Mouse (Mus musculus) limb, embryonic 11.5 days (tissue): Measurements from ENCODE around the gene Magohb. TPM values are rescaled to one million over a fixed set of nuclear protein-coding genes. Genes with fewer than 3 reads are reported as not detected.

Experiments used
- ATAC-seq: fragments of 200-750 bp; cut with Nextera tagmentation; 2 replicates; pipeline ENCODE4 v1.8.0; 2017; ENCODE audit warnings: low read depth; ENCODE audit not compliant: insufficient number of reproducible peaks, low FRiP score, low TSS enrichment
- DNase-seq: peaks from one replicate; pipeline ENCODE4 v3.0.0-alpha.2; 2015; ENCODE audit warnings: low spot score
- H3K27ac ChIP-seq: fragments of 300-500 bp; sonication (generic); replicated peaks from 2 replicates; pipeline ENCODE4 v1.5.1; 2014; ENCODE audit warnings: low read depth, mild to moderate bottlenecking, low read length
- H3K27me3 ChIP-seq: fragments of 300-500 bp; sonication (generic); 2 replicates; pipeline ENCODE4 v1.6.1; 2014; ENCODE audit warnings: mild to moderate bottlenecking, low read length, mixed read lengths; ENCODE audit not compliant: control insufficient read depth, insufficient read depth
- H3K36me3 ChIP-seq: fragments of 300-500 bp; sonication (generic); 2 replicates; pipeline ENCODE4 v1.6.1; 2014; ENCODE audit warnings: mild to moderate bottlenecking, low read length, moderate library complexity, mixed read lengths; ENCODE audit not compliant: control insufficient read depth, insufficient read depth
- H3K4me1 ChIP-seq: fragments of 300-500 bp; sonication (generic); 2 replicates; pipeline ENCODE4 v1.6.1; 2014; ENCODE audit warnings: low read length, mixed read lengths; ENCODE audit not compliant: control insufficient read depth, insufficient read depth
- H3K4me2 ChIP-seq: fragments of 300-500 bp; sonication (generic); 2 replicates; pipeline ENCODE4 v1.6.1; 2014; ENCODE audit warnings: low read depth, mild to moderate bottlenecking, moderate library complexity; ENCODE audit not compliant: severe bottlenecking
- H3K4me3 ChIP-seq: fragments of 300-500 bp; sonication (generic); 2 replicates; pipeline ENCODE4 v1.5.1; 2014; ENCODE audit warnings: low read depth, low read length
- H3K9ac ChIP-seq: fragments of 300-500 bp; sonication (generic); 2 replicates; pipeline ENCODE4 v1.6.1; 2014; ENCODE audit warnings: mild to moderate bottlenecking, low read length
- H3K9me3 ChIP-seq: fragments of 300-500 bp; sonication (generic); 2 replicates; pipeline ENCODE4 v1.6.1; 2016; ENCODE audit warnings: low read length; ENCODE audit not compliant: control insufficient read depth
- WGBS: fragments of 180-500 bp; shearing (Covaris S2); extraction: QIAGEN DNeasy Blood & Tissue Kit; methylation state at CpG from one replicate; pipeline ENCODE4 v1.1.7; 2014; 5-methylcytosine and 5-hydroxymethylcytosine counted together
- polyA plus RNA-seq: library from polyadenylated mRNA; unstranded; fragments of >200 nt; fragmentation: Nextera tagmentation; extraction: Ambion mirVana; gene quantifications from 2 replicates; pipeline ENCODE4 v1.2.1, GENCODE M21; 2014

Gene Magohb
- polyA plus RNA-seq, 1 experiment from 2014 or later: 56.4 TPM

DNA sequence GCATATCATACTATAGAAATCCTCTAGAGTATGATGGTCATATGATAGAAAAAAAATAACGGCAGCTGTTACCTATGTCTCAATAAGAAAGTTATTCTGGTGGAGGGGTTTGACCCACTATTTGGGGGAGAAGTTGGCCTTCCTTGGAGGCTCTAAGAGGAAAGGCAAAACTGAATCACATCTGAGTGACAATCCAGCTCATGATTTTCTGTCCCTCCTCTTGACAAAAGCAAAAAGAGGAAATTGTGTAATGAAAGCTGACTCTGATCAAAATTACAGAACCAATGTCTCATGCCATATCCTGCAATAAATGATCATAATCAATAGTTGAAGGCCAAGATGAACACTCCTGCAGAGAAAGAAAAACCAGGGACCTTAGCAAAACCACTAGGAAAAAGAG is 20.7 kb downstream of the Magohb start:
- no peak overlapping the region for H3K4me2 ChIP-seq
- no peaks in the 10 kb centered on the region for H3K4me1 ChIP-seq
- no peaks in the 10 kb centered on the region for H3K36me3 ChIP-seq
- no peaks in the 10 kb centered on the region for H3K27me3 ChIP-seq
- H3K27ac ChIP-seq: no peak overlapping the region
- ATAC-seq: no peak
- no peak for DNase-seq
- 96% methylated on average over 1 of the region's 1 CpGs for WGBS
- H3K4me3 ChIP-seq: no peak overlapping the region
- no peaks in the 10 kb centered on the region for H3K9me3 ChIP-seq
- H3K9ac ChIP-seq: no peak overlapping the region

DNA sequence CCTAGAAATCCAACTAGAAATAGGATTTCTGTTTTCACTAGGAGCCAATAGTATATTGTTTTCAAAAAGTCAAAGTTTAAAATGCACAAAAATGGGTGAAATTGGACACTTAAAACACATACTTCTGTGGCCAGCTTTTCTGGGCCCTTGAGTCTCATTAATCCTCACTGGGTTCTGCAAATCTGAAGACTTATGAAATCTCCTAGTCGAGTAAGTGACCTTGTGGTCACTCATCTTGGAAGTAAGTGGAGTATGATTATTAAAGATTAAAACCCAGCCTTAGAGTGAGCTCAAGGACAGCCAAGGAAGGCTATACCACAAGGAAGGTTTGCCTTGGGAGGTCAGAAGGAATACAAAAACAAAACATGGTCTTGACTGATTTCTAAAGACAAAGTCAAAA is 22.7 kb downstream of the Magohb start:
- WGBS: 56% methylated on average over 1 of the region's 1 CpGs
- H3K27me3 ChIP-seq: no peaks in the 10 kb centered on the region
- DNase-seq (no peak), ATAC-seq (no peak)
- H3K9me3 ChIP-seq: no peaks in the 10 kb centered on the region
- H3K4me3 ChIP-seq: no peak overlapping the region
- H3K9ac ChIP-seq: no peak overlapping the region
- H3K4me2 ChIP-seq: no peak overlapping the region
- no peaks in the 10 kb centered on the region for H3K4me1 ChIP-seq
- H3K27ac ChIP-seq: no peak overlapping the region
- H3K36me3 ChIP-seq: no peaks in the 10 kb centered on the region

DNA sequence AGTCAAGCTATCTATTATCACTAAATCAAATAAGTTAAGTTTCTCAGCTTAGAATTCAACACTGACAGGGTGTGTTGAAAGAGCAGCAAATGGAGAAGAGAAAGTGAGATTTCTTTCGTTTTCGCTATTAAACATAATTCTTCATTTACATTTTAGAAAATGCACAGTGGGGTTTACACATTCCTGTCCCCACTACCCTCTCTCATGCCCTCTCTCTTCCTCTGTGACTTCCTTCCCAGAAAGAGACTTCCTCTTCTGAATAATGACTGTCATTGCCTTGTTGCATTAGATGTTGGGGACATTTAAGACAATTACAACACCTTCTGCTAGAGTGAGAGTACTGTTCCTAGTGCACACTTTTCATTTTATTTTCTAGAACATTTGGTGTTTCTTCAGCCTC is 23.4 kb downstream of the Magohb start:
- no peak for ATAC-seq
- no peaks in the 10 kb centered on the region for H3K4me1 ChIP-seq
- 93% methylated on average over 2 of the region's 2 CpGs for WGBS

DNA sequence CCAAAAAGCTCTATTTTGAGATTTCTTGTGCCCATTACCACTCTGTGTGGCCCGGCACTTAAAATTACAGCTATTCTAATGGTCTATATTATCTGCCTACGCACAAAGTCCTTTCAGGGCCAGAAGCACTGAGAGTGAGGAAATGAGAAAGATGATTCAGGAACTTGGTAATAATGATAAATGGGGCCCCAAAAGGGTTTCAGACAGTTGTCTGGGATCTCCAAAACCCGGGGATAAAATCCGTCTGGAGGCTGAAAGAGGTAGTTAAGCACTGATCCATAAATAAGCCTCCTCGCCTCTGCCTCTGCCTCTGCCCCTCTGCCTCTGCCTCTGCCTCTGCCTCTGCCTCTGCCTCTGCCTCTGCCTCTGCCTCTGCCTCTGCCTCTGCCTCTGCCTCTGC is 28.9 kb downstream of the Magohb start:
- H3K36me3 ChIP-seq: no peaks in the 10 kb centered on the region
- no peak overlapping the region for H3K27ac ChIP-seq
- WGBS: 94% methylated on average over 5 of the region's 5 CpGs

More for the DNA sequence above, 23.4 kb downstream of the Magohb start:
- no peak overlapping the region for H3K4me3 ChIP-seq
- H3K4me2 ChIP-seq: no peak overlapping the region
- no peaks in the 10 kb centered on the region for H3K9me3 ChIP-seq
- no peak overlapping the region for H3K27ac ChIP-seq
- H3K27me3 ChIP-seq: no peaks in the 10 kb centered on the region
- no peaks in the 10 kb centered on the region for H3K36me3 ChIP-seq
- DNase-seq: no peak
- no peak overlapping the region for H3K9ac ChIP-seq

DNA sequence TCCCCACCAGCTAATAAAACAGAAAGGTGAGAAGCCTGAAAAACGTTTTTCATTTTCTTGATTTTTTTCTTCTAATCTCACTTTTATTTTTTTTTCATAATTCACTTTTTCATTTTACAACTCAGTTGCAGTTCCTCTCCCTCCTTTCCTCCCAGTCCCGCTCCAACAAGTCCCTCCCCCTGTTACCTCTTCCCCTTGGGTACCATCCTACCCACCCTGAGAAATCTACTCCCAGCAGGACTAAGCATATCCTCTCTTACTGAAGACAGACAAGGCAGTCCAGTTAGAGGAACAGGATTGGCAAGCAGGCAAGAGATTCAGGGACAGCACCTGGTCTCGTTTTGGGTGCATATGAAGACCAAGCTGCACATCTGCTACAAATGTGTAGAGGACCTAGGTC is 30.3 kb downstream of the Magohb start:
- Histone ChIP-seq H3K27me3 (no peaks in the 10 kb centered on the region), H3K27ac (no peak overlapping the region), H3K4me3 (no peak overlapping the region), H3K36me3 (no peaks in the 10 kb centered on the region), H3K4me1 (no peaks in the 10 kb centered on the region), H3K4me2 (no peak overlapping the region), H3K9ac (no peak overlapping the region), H3K9me3 (no peaks in the 10 kb centered on the region)
- WGBS: 73% methylated on average over 3 of the region's 3 CpGs
- ATAC-seq: no peak
- DNase-seq: no peak

More for the DNA sequence above, 28.9 kb downstream of the Magohb start:
- H3K4me3 ChIP-seq: no peak overlapping the region
- no peaks in the 10 kb centered on the region for H3K4me1 ChIP-seq
- H3K27me3 ChIP-seq: no peaks in the 10 kb centered on the region
- DNase-seq: no peak
- H3K4me2 ChIP-seq: no peak overlapping the region
- no peaks in the 10 kb centered on the region for H3K9me3 ChIP-seq
- H3K9ac ChIP-seq: no peak overlapping the region
- no peak for ATAC-seq

DNA sequence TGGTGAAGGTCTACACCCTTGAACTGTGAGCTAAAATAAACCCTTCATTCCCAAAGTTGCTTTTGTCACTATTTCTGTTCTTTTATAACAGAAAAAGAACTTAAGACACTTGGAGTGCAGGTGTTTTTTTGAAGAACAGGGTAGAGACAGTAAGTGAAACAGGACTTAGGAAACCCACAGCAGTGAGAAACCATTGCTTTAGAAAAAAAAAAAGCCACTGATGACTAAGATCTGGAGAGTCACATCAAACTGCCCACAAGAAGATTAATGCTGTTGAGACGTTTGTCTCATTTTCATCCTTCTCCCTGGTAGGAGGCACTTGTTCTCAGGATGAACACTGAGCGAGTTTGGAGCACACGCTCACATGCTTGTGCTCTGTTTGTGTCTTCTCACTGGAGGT is 31.0 kb downstream of the Magohb start:
- no peak overlapping the region for H3K4me3 ChIP-seq
- no peak overlapping the region for H3K27ac ChIP-seq
- no peaks in the 10 kb centered on the region for H3K27me3 ChIP-seq
- H3K9me3 ChIP-seq: no peaks in the 10 kb centered on the region
- ATAC-seq (no peak), DNase-seq (no peak)
- no peak overlapping the region for H3K9ac ChIP-seq
- H3K4me2 ChIP-seq: no peak overlapping the region
- WGBS: 83% methylated on average over 3 of the region's 3 CpGs
- no peaks in the 10 kb centered on the region for H3K36me3 ChIP-seq
- no peaks in the 10 kb centered on the region for H3K4me1 ChIP-seq

DNA sequence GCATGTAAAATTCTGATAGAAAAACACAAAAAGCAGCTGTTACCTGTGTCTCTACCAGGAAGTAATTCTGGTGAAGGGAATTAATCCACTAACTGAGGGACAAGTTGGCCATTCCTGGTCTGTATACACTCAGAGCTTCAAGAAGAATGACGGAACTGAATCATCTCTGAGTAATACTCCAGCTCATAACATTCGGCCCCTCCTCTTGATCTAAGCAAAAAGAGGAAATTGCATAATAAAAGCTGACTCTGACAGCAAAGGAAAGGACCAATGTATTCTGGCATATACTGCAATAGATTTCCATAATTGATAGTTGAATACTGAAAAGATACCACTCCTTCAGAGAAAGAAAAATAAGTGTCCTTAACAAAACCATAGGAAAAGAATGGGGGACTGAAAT is 45.8 kb downstream of the Magohb start, which contains the start of gene Klra2:
Gene Klra2, minus strand, starts transcription at position 157 of the 400 bp plus-strand sequence.
- H3K4me2 ChIP-seq: no peak within 1 kb of the TSS
- ATAC-seq (no peak), DNase-seq (no peak)
- WGBS: 87% methylated on average over 2 of the region's 2 CpGs
- no peak within 1 kb of the TSS for H3K27ac ChIP-seq
- no peaks in the 10 kb centered on the region for H3K27me3 ChIP-seq
- no peak within 1 kb of the TSS for H3K9ac ChIP-seq
- no peaks in the 10 kb centered on the region for H3K9me3 ChIP-seq
- no peaks in the 10 kb centered on the region for H3K4me1 ChIP-seq
- H3K4me3 ChIP-seq: no peak within 1 kb of the TSS
- H3K36me3 ChIP-seq: no peaks in the 10 kb centered on the region

DNA sequence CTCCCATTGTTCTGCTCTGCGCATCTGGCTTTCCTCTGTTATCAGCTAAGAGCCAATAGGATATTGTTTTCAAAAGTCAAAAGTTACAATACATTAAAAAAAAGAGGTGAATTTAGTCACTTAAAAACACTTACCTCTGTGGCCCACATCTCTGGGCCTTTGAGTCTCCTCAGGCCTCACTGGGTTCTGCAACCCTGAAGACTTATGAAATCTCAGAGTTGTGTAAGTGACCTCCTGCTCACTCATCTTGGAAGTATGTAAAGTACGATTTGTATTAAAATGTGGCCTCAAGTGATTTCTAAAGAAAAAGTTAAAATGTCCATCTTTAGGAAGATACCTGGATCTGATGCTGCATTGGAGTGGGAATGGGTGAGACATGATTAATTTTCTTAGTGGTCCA is 48.0 kb downstream of the Magohb start:
- no peak for DNase-seq
- Histone ChIP-seq H3K4me2 (no peak overlapping the region), H3K4me1 (no peaks in the 10 kb centered on the region), H3K9me3 (no peaks in the 10 kb centered on the region), H3K27me3 (no peaks in the 10 kb centered on the region), H3K9ac (no peak overlapping the region), H3K4me3 (no peak overlapping the region), H3K27ac (no peak overlapping the region), H3K36me3 (no peaks in the 10 kb centered on the region)
- no peak for ATAC-seq
- 81% methylated on average over 2 of the region's 2 CpGs for WGBS
